Mouse (Mus musculus) liver, embryonic 16.5 days (tissue): ENCODE data around the gene Plpp3. TPM values are rescaled to one million over a fixed set of nuclear protein-coding genes. Genes with fewer than 3 reads are reported as not detected.

Source experiments
- ATAC-seq: fragments of 200-750 bp; cut with Nextera tagmentation; 2 replicates; pipeline ENCODE4 v1.8.0; 2017; ENCODE audit warnings: low read depth, mild to moderate bottlenecking, moderate number of reproducible peaks, moderate library complexity
- H3K27ac ChIP-seq: fragments of 300-500 bp; sonication (generic); 2 replicates; pipeline ENCODE4 v1.5.1; 2014; ENCODE audit warnings: mild to moderate bottlenecking, low read length
- H3K27me3 ChIP-seq: fragments of 300-500 bp; sonication (generic); 2 replicates; pipeline ENCODE4 v1.6.1; 2014; ENCODE audit warnings: low read depth, low read length, mixed read lengths; ENCODE audit not compliant: control insufficient read depth, insufficient read depth
- H3K36me3 ChIP-seq: fragments of 300-500 bp; sonication (generic); 2 replicates; pipeline ENCODE4 v1.6.1; 2014; ENCODE audit warnings: mild to moderate bottlenecking; ENCODE audit not compliant: control insufficient read depth, insufficient read depth
- H3K4me1 ChIP-seq: fragments of 300-500 bp; sonication (generic); 2 replicates; pipeline ENCODE4 v1.6.1; 2014; ENCODE audit warnings: low read depth, low read length, mixed read lengths; ENCODE audit not compliant: control insufficient read depth
- H3K4me2 ChIP-seq: fragments of 300-500 bp; sonication (generic); 2 replicates; pipeline ENCODE4 v1.6.1; 2014; ENCODE audit warnings: low read depth, low read length, mixed read lengths
- H3K4me3 ChIP-seq: fragments of 300-500 bp; sonication (generic); 2 replicates; pipeline ENCODE4 v1.5.1; 2014; ENCODE audit warnings: low read depth, mild to moderate bottlenecking, low read length
- H3K9ac ChIP-seq: fragments of 300-500 bp; sonication (generic); 2 replicates; pipeline ENCODE4 v1.6.1; 2014; ENCODE audit warnings: low read depth, low read length
- H3K9me3 ChIP-seq: fragments of 300-500 bp; sonication (generic); replicated peaks from 2 replicates; pipeline ENCODE4 v1.6.1; 2016; ENCODE audit warnings: low read length; ENCODE audit not compliant: control insufficient read depth
- WGBS: fragments of 180-500 bp; shearing (Covaris S2); extraction: QIAGEN DNeasy Blood & Tissue Kit; methylation state at CpG from one replicate; pipeline ENCODE4 v1.1.7; 2014; ENCODE audit not compliant: insufficient replicate concordance; 5-methylcytosine and 5-hydroxymethylcytosine counted together
- polyA plus RNA-seq: library from polyadenylated mRNA; unstranded; fragments of >200 nt; fragmentation: Nextera tagmentation; extraction: Ambion mirVana; gene quantifications from 2 replicates; pipeline ENCODE4 v1.2.1, GENCODE M21; 2015

The Plpp3 gene
- polyA plus RNA-seq, 1 experiment from 2014 or later: 21.2 TPM

DNA sequence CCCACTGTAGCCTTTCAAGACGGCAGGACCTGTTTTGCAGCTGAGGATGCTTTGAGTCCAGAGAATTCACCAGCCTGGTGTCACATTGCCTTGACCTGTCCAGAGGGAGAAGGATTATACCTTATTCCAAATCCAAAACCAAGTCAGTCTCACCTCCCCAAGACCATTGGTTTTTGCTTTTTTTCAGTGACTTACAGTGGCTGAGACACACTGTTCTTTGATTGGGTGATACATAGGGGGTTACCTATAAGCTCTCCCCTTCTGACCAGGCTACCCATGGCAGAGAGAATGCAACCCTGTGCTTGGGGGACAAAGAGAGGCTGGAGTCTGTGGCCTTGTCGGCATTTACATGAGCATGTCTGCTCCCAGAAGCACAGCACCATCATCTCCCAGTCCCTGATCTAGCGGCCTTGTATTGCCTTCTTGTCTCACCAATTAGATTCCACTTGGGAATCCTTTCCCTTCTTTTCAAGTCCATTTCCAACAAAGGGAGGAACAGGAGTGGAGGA lies 24.6 kb downstream of the Plpp3 start:
- Histone ChIP-seq H3K27me3 (no peaks in the 10 kb centered on the region), H3K4me2 (no peak overlapping the region), H3K9ac (no peak overlapping the region), H3K4me3 (no peak overlapping the region), H3K4me1 (no peaks in the 10 kb centered on the region; the same call in 1 of the 2 replicates), H3K27ac (no peak overlapping the region), H3K9me3 (no peaks in the 10 kb centered on the region), H3K36me3 (no peaks in the 10 kb centered on the region)
- WGBS: 62% methylated on average over 3 of the region's 3 CpGs
- ATAC-seq: no peak

DNA sequence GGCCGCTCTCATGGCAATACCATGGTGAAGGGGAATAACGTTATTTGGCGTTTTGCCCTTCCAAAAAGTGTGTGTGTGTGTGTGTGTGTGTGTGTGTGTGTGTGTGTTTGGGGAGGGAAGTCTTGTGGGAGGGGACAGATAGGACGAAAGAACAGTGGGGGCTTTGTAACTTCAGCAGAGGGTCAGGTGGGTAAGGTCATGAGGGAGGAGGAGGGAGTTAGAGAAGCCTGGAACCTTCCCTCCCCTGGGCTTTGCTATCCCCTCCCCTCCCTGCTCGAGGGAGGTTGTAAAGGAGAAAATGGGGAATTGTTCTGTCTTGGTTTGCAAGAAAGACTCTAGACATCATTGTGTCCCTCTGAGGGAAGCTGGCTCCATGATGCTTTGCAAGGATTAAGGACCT lies 25.1 kb downstream of the Plpp3 start:
- Histone ChIP-seq H3K27me3 (no peaks in the 10 kb centered on the region), H3K4me2 (no peak overlapping the region), H3K27ac (no peak overlapping the region), H3K4me3 (no peak overlapping the region), H3K36me3 (no peaks in the 10 kb centered on the region), H3K9ac (no peak overlapping the region), H3K4me1 (no peaks in the 10 kb centered on the region; the same call in 1 of the 2 replicates), H3K9me3 (no peaks in the 10 kb centered on the region)
- 64% methylated on average over 5 of the region's 5 CpGs for WGBS
- no peak for ATAC-seq

GRCm38 (mm10) chr4:105184490-105184889 lies 27.3 kb downstream of the Plpp3 start:
- Histone ChIP-seq H3K9ac (no peak overlapping the region), H3K4me1 (no peaks in the 10 kb centered on the region; the same call in 1 of the 2 replicates), H3K36me3 (no peaks in the 10 kb centered on the region), H3K9me3 (no peaks in the 10 kb centered on the region), H3K27me3 (no peaks in the 10 kb centered on the region), H3K4me3 (no peak overlapping the region), H3K4me2 (no peak overlapping the region), H3K27ac (no peak overlapping the region)
- WGBS: 59% methylated on average over 4 of the region's 4 CpGs
- ATAC-seq: no peak

GRCm38 (mm10) chr4:105184924-105185323 lies 27.8 kb downstream of the Plpp3 start:
- Histone ChIP-seq H3K36me3 (no peaks in the 10 kb centered on the region), H3K27me3 (no peaks in the 10 kb centered on the region), H3K4me2 (no peak overlapping the region), H3K9me3 (no peaks in the 10 kb centered on the region), H3K4me1 (no peaks in the 10 kb centered on the region; the same call in 1 of the 2 replicates), H3K9ac (no peak overlapping the region), H3K27ac (no peak overlapping the region), H3K4me3 (no peak overlapping the region)
- ATAC-seq: no peak
- 55% methylated on average over 6 of the region's 6 CpGs for WGBS

- H3K4me1 ChIP-seq: no peaks in the 10 kb centered on the region; the same call in none of the 2 replicates
- H3K9ac ChIP-seq: no peak overlapping the region
- no peaks in the 10 kb centered on the region for H3K9me3 ChIP-seq
- H3K36me3 ChIP-seq: no peaks in the 10 kb centered on the region
- no peak overlapping the region for H3K4me2 ChIP-seq
- ATAC-seq: peak; percentile 74
- H3K4me3 ChIP-seq: no peak overlapping the region
- peak overlapping the region; percentile 64 for H3K27ac ChIP-seq
- WGBS: 58% methylated on average over 10 of the region's 10 CpGs
- H3K27me3 ChIP-seq: no peaks in the 10 kb centered on the region
These were observed 29.5 kb downstream of the Plpp3 start for GRCm38 (mm10) chr4:105186654-105187053.

- Histone ChIP-seq H3K27ac (peak overlapping the region; percentile 64), H3K27me3 (no peaks in the 10 kb centered on the region), H3K9ac (no peak overlapping the region), H3K9me3 (no peaks in the 10 kb centered on the region), H3K4me2 (no peak overlapping the region), H3K36me3 (no peaks in the 10 kb centered on the region), H3K4me1 (no peaks in the 10 kb centered on the region; the same call in none of the 2 replicates), H3K4me3 (no peak overlapping the region)
- WGBS: 68% methylated on average over 7 of the region's 7 CpGs
- ATAC-seq: no peak
These were observed 30.7 kb downstream of the Plpp3 start for GRCm38 (mm10) chr4:105187873-105188272.

- no peak overlapping the region for H3K4me3 ChIP-seq
- H3K4me1 ChIP-seq: no peaks in the 10 kb centered on the region; the same call in none of the 2 replicates
- H3K9ac ChIP-seq: no peak overlapping the region
- H3K27me3 ChIP-seq: no peaks in the 10 kb centered on the region
- H3K9me3 ChIP-seq: no peaks in the 10 kb centered on the region
- peak overlapping the region; percentile 62 for H3K27ac ChIP-seq
- no peaks in the 10 kb centered on the region for H3K36me3 ChIP-seq
- peak; percentile 66 for ATAC-seq
- 46% methylated on average over 7 of the region's 7 CpGs for WGBS
- peak overlapping the region; percentile 24; the same call in 1 of the 2 replicates for H3K4me2 ChIP-seq
These were observed 31.7 kb downstream of the Plpp3 start for GRCm38 (mm10) chr4:105188801-105189200.

DNA sequence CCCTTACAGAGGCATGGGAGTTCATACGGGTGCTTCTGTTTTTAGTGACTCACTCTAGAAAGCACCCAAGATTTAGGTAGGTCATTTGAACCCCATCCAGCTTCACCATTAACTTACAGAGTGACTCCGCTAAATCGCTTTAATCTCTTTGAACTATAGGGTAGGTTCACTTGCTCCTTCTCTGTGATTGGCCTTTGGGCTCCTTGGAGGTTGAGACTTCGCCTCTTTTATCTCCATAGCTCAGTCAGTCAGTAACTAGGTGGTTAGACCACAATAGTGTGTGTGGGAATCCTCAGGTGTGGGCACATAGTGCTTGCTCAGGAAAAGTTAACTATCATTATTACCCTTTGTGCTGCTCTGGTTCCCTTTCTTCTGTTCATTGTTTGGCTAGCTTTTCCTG lies 33.7 kb downstream of the Plpp3 start:
- Histone ChIP-seq H3K27me3 (no peaks in the 10 kb centered on the region), H3K4me3 (no peak overlapping the region), H3K4me2 (no peak overlapping the region), H3K27ac (no peak overlapping the region), H3K36me3 (no peaks in the 10 kb centered on the region), H3K9me3 (no peaks in the 10 kb centered on the region), H3K4me1 (no peaks in the 10 kb centered on the region; the same call in none of the 2 replicates), H3K9ac (no peak overlapping the region)
- no peak for ATAC-seq
- WGBS: 46% methylated on average over 4 of the region's 4 CpGs

DNA sequence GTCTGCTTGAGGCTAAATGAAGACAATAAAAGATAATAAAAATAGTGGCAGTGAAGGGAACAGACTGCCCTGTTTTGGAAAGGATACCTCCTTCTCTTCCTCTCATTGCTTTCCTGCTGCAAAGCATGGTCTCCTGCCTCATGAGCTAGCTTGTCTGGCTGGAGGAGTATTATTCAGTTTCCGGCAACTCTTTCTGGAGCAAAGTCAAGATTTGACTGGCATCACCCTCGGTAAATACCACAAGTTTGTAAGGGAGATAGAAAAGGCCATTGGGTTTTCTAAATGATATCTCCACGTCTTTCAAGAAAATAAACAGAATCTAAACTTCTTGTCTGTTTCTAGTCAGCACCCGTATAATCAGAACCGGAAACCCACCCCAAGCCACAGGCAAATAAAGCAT lies 34.4 kb downstream of the Plpp3 start:
- no peak overlapping the region for H3K27ac ChIP-seq
- H3K4me1 ChIP-seq: no peaks in the 10 kb centered on the region; the same call in none of the 2 replicates
- H3K36me3 ChIP-seq: no peaks in the 10 kb centered on the region
- H3K4me2 ChIP-seq: no peak overlapping the region
- no peak for ATAC-seq
- no peaks in the 10 kb centered on the region for H3K9me3 ChIP-seq
- H3K4me3 ChIP-seq: no peak overlapping the region
- no peak overlapping the region for H3K9ac ChIP-seq
- 57% methylated on average over 5 of the region's 5 CpGs for WGBS
- no peaks in the 10 kb centered on the region for H3K27me3 ChIP-seq
